Mouse (Mus musculus) naive thymus-derived CD4-positive, alpha-beta T cell, adult 5 months (primary cell): Measurements from ENCODE around the gene Smim24. TPM values are rescaled to one million over a fixed set of nuclear protein-coding genes. Genes with fewer than 3 reads are reported as not detected.

Experiments
- polyA plus RNA-seq: library from polyadenylated mRNA; unstranded; fragments of 100-300 nt; shearing (Covaris generic); gene quantifications from one replicate; pipeline ENCODE4 v1.2.1, GENCODE M21; 2017

The Smim24 gene
- 1.7 TPM for polyA plus RNA-seq

GRCm38 (mm10) chr10:81392781-81393185 lies at the start of gene Smim24:
Gene Smim24, plus strand, starts transcription at chr10:81393051.

GRCm38 (mm10) chr10:81350351-81351063 lies 42.3 kb upstream of the Smim24 start, which contains the start of gene Hmg20b:
Gene Hmg20b, minus strand, starts transcription at chr10:81350480.

GRCm38 (mm10) chr10:81356991-81357844 lies 35.6 kb upstream of the Smim24 start, which contains the start of gene Mfsd12:
Gene Mfsd12, plus strand, starts transcription at chr10:81357491.

GRCm38 (mm10) chr10:81365672-81366476 lies 27.0 kb upstream of the Smim24 start, which contains the start of gene 4930404N11Rik:
Gene 4930404N11Rik, minus strand, starts transcription at chr10:81365816.

GRCm38 (mm10) chr10:81377793-81378552 lies 14.9 kb upstream of the Smim24 start, which contains the start of gene Fzr1:
Gene Fzr1, minus strand, starts transcription at chr10:81378516.

GRCm38 (mm10) chr10:81383802-81384604 lies 8.8 kb upstream of the Smim24 start, which contains the start of the genes Dohh and Gm48551:
Gene Dohh, plus strand, starts transcription at chr10:81384428.
Gene Gm48551, plus strand, starts transcription at chr10:81384466.

GRCm38 (mm10) chr10:81388505-81389055 lies 4.3 kb upstream of the Smim24 start, which contains the start of gene Gm48552:
Gene Gm48552, plus strand, starts transcription at chr10:81389005.

Other genes starting within 250 kb of the Smim24 start
- 41.3 TPM for gene Pias4, start 225.1 kb upstream of the Smim24 start, polyA plus RNA-seq
- gene Eef2, start 216.4 kb upstream of the Smim24 start, polyA plus RNA-seq: 1,105 TPM
- 83.9 TPM for gene Dapk3, start 210.0 kb upstream of the Smim24 start, polyA plus RNA-seq
- 0.39 TPM for gene 4930442H23Rik, start 209.2 kb upstream of the Smim24 start, polyA plus RNA-seq
- gene Nmrk2, start 191.0 kb upstream of the Smim24 start, polyA plus RNA-seq: not detected
- 0.21 TPM for gene Atcay, start 162.2 kb upstream of the Smim24 start, polyA plus RNA-seq
- gene Zfr2, start 159.9 kb upstream of the Smim24 start, polyA plus RNA-seq: 4.1 TPM
- gene Matk, start 140.1 kb upstream of the Smim24 start, polyA plus RNA-seq: 35.8 TPM
- 119 TPM for gene Mrpl54, start 126.1 kb upstream of the Smim24 start, polyA plus RNA-seq
- gene Apba3, start 126.1 kb upstream of the Smim24 start, polyA plus RNA-seq: 42.8 TPM
- gene Tjp3, start 101.5 kb upstream of the Smim24 start, polyA plus RNA-seq: 11.2 TPM
- gene Pip5k1c, start 100.1 kb upstream of the Smim24 start, polyA plus RNA-seq: 105 TPM
- 70.7 TPM for gene Cactin, start 71.9 kb upstream of the Smim24 start, polyA plus RNA-seq
- gene Tbxa2r, start 64.3 kb upstream of the Smim24 start, polyA plus RNA-seq: 43.5 TPM
- gene Gipc3, start 49.8 kb upstream of the Smim24 start, polyA plus RNA-seq: not detected
- gene Hmg20b, start 42.6 kb upstream of the Smim24 start, polyA plus RNA-seq: 26.7 TPM
- 4.4 TPM for gene Mfsd12, start 35.6 kb upstream of the Smim24 start, polyA plus RNA-seq
- 0.62 TPM for gene 4930404N11Rik, start 27.2 kb upstream of the Smim24 start, polyA plus RNA-seq
- 40.3 TPM for gene Fzr1, start 14.5 kb upstream of the Smim24 start, polyA plus RNA-seq
- 50.0 TPM for gene Dohh, start 8.6 kb upstream of the Smim24 start, polyA plus RNA-seq
- gene Gm48551, start 8.6 kb upstream of the Smim24 start, polyA plus RNA-seq: 2.8 TPM
- gene Gm48552, start 4.0 kb upstream of the Smim24 start, polyA plus RNA-seq: 0.90 TPM
- 16.5 TPM for gene Nfic, start 62.6 kb downstream of the Smim24 start, polyA plus RNA-seq
- gene Celf5, start 89.7 kb downstream of the Smim24 start, polyA plus RNA-seq: not detected
- gene Ncln, start 103.3 kb downstream of the Smim24 start, polyA plus RNA-seq: 154 TPM
- 94.7 TPM for gene S1pr4, start 107.1 kb downstream of the Smim24 start, polyA plus RNA-seq
- gene Gna15, start 131.2 kb downstream of the Smim24 start, polyA plus RNA-seq: 3.3 TPM
- 9.7 TPM for gene Gna11, start 152.1 kb downstream of the Smim24 start, polyA plus RNA-seq
- 989 TPM for gene Aes, start 166.4 kb downstream of the Smim24 start, polyA plus RNA-seq
- 0.93 TPM for gene Tle2, start 181.5 kb downstream of the Smim24 start, polyA plus RNA-seq
- gene Tle6, start 208.0 kb downstream of the Smim24 start, polyA plus RNA-seq: 2.5 TPM
- 1.6 TPM for gene BC025920, start 213.2 kb downstream of the Smim24 start, polyA plus RNA-seq
- gene Sirt6, start 234.7 kb downstream of the Smim24 start, polyA plus RNA-seq: 10.4 TPM
- gene Ankrd24, start 235.5 kb downstream of the Smim24 start, polyA plus RNA-seq: 2.6 TPM